ENCODE assay signal across 8 mouse cellular contexts in genomic region chr9:110953550-110954461, GRCm38 (mm10). TPM values are rescaled to one million over a fixed set of nuclear protein-coding genes. Genes with fewer than 3 reads are reported as not detected.
DNase-seq lines count a peak whose midpoint lies in the region; ATAC-seq and TF ChIP-seq lines count a peak whose summit lies in the region.

No protein-coding gene starts in this region.

- no peaks in the 10 kb centered on the region for H3K4me1 ChIP-seq in intestine, postnatal 0 days (replicated peaks; ENCODE audit: control insufficient read depth, insufficient read depth, low read length)

- 2% methylated on average over 44 of the region's 44 CpGs for WGBS in intestine, postnatal 0 days

- H3K27ac ChIP-seq in intestine, postnatal 0 days (ENCODE audit: low read depth, low read length), result no peak overlapping the region

- ATAC-seq in intestine, postnatal 0 days, result peak; percentile 28; the same call in 1 of the 2 replicates
- ATAC-seq in megakaryocyte-erythroid progenitor cell, adult 5-6 weeks (replicated peaks; ENCODE audit: low FRiP score, low TSS enrichment, poor library complexity, severe bottlenecking), result peak; percentile 49
- no peak for ATAC-seq in erythroid progenitor cell, adult 5-6 weeks (replicated peaks; ENCODE audit: low FRiP score, poor library complexity, severe bottlenecking)

- no peak overlapping the region for H3K9ac ChIP-seq in intestine, postnatal 0 days (ENCODE audit: low read depth, low read length)

- peak overlapping the region; percentile 44 for H3K4me3 ChIP-seq in intestine, postnatal 0 days (ENCODE audit: low read depth, low read length)

- intact Hi-C loops in left cerebral cortex, postnatal 36 days (cut with DNase I), result loop anchor here (5.0 kb wide), 1 partner anchor 237 kb away; no protein-coding TSS in a partner anchor

- H3K4me2 ChIP-seq in intestine, postnatal 0 days (replicated peaks; ENCODE audit: low read depth), result peak overlapping the region; percentile 85

- no peaks in the 10 kb centered on the region for H3K9me3 ChIP-seq in intestine, postnatal 0 days (ENCODE audit: control insufficient read depth)

- TF ChIP-seq CTCF in intestine, postnatal 0 days (IDR thresholded peaks at IDR 0.05; ENCODE audit: low read depth), result peak; percentile 76

- peak; percentile 84 for DNase-seq in adrenal gland, adult 2 months
- DNase-seq in embryo, embryonic 9.5 days (ENCODE audit: extremely low spot score), result peak; percentile 59
- DNase-seq in heart, adult 11 months, result peak; percentile 98
- DNase-seq in left cerebral cortex, postnatal 36 days (ENCODE audit: low spot score in 2 of 2), result peak; percentile 67 to 76
- DNase-seq in right cerebral cortex, postnatal 36 days (ENCODE audit: low spot score in 2 of 2), result peak; percentile 46 to 60

- no peaks in the 10 kb centered on the region for H3K36me3 ChIP-seq in intestine, postnatal 0 days (ENCODE audit: control insufficient read depth, insufficient read depth)

- peaks cover 9% of the 10 kb centered on the region; the same call in 1 of the 2 replicates for H3K27me3 ChIP-seq in intestine, postnatal 0 days (replicated peaks; ENCODE audit: control insufficient read depth, insufficient read depth, low read length)

RNA-seq across cellular contexts. Expression of gene Lrrc2, which starts 2.5 kb away (rescaled TPM):
- total RNA-seq in adrenal gland, adult 2 months (2021), result 10 to 100 TPM in 1 of 2 experiments, 1 to 10 TPM in 1; 8.0 to 18.5 TPM
- polyA plus RNA-seq in adrenal gland, adult 2 months (2012; rRNA removed), result 0.34 and 0.39 TPM in 2 replicates
- polyA plus RNA-seq in intestine, postnatal 0 days (2015; fragmentation: Nextera tagmentation; extraction: Ambion mirVana), result 0.23 and 0.46 TPM in 2 replicates
- total RNA-seq in left cerebral cortex, postnatal 36 days (2021), result under 1 TPM; 0.32 to 0.93 TPM
- 1.2 TPM in 1 of 2 replicates, not detected in the other for total RNA-seq in megakaryocyte-erythroid progenitor cell, adult 5-6 weeks (2014; fragmentation: Nextera tagmentation)
- 0.72 TPM in 1 of 2 replicates, not detected in the other for total RNA-seq in megakaryocyte-erythroid progenitor cell, adult 5-6 weeks (2017)
- total RNA-seq in erythroid progenitor cell, adult 5-6 weeks (2015; ENCODE audit: low replicate concordance), result 0.72 TPM in 1 of 2 replicates, not detected in the other
- not detected in 2 replicates for total RNA-seq in erythroid progenitor cell, adult 5-6 weeks (2017; ENCODE audit: low replicate concordance)

RNA-seq across cellular contexts. Expression of gene Tdgf1, which starts 7.8 kb away (rescaled TPM):
- total RNA-seq in adrenal gland, adult 2 months (2021), result not detected
- polyA plus RNA-seq in adrenal gland, adult 2 months (2012; rRNA removed), result not detected in 2 replicates
- polyA plus RNA-seq in intestine, postnatal 0 days (2015; fragmentation: Nextera tagmentation; extraction: Ambion mirVana), result 0.08 TPM in 1 of 2 replicates, not detected in the other
- total RNA-seq in left cerebral cortex, postnatal 36 days (2021), result under 1 TPM; 0.15 to 0.48 TPM
- not detected in 2 replicates for total RNA-seq in megakaryocyte-erythroid progenitor cell, adult 5-6 weeks (2014; fragmentation: Nextera tagmentation)
- not detected in 2 replicates for total RNA-seq in megakaryocyte-erythroid progenitor cell, adult 5-6 weeks (2017)
- total RNA-seq in erythroid progenitor cell, adult 5-6 weeks (2015; ENCODE audit: low replicate concordance), result not detected in 2 replicates
- not detected in 2 replicates for total RNA-seq in erythroid progenitor cell, adult 5-6 weeks (2017; ENCODE audit: low replicate concordance)

RNA-seq across cellular contexts. Expression of gene Rtp3, which starts 36.6 kb away (rescaled TPM):
- total RNA-seq in adrenal gland, adult 2 months (2021), result 1 to 10 TPM; 3.9 to 4.7 TPM
- 8.7 and 8.8 TPM in 2 replicates for polyA plus RNA-seq in adrenal gland, adult 2 months (2012; rRNA removed)
- 0.10 and 0.17 TPM in 2 replicates for polyA plus RNA-seq in intestine, postnatal 0 days (2015; fragmentation: Nextera tagmentation; extraction: Ambion mirVana)
- under 1 TPM in 1 of 2 experiments, not detected in 1; 0.64 TPM for total RNA-seq in left cerebral cortex, postnatal 36 days (2021)
- not detected in 2 replicates for total RNA-seq in megakaryocyte-erythroid progenitor cell, adult 5-6 weeks (2014; fragmentation: Nextera tagmentation)
- total RNA-seq in megakaryocyte-erythroid progenitor cell, adult 5-6 weeks (2017), result not detected in 2 replicates
- not detected in 2 replicates for total RNA-seq in erythroid progenitor cell, adult 5-6 weeks (2015; ENCODE audit: low replicate concordance)
- not detected in 2 replicates for total RNA-seq in erythroid progenitor cell, adult 5-6 weeks (2017; ENCODE audit: low replicate concordance)

RNA-seq across cellular contexts. Expression of gene Fam240a, which starts 37.1 kb away (rescaled TPM):
- total RNA-seq in adrenal gland, adult 2 months (2021), result not detected
- not detected in 2 replicates for polyA plus RNA-seq in adrenal gland, adult 2 months (2012; rRNA removed)
- not detected in 2 replicates for polyA plus RNA-seq in intestine, postnatal 0 days (2015; fragmentation: Nextera tagmentation; extraction: Ambion mirVana)
- not detected for total RNA-seq in left cerebral cortex, postnatal 36 days (2021)
- not detected in 2 replicates for total RNA-seq in megakaryocyte-erythroid progenitor cell, adult 5-6 weeks (2014; fragmentation: Nextera tagmentation)
- not detected in 2 replicates for total RNA-seq in megakaryocyte-erythroid progenitor cell, adult 5-6 weeks (2017)
- not detected in 2 replicates for total RNA-seq in erythroid progenitor cell, adult 5-6 weeks (2015; ENCODE audit: low replicate concordance)
- total RNA-seq in erythroid progenitor cell, adult 5-6 weeks (2017; ENCODE audit: low replicate concordance), result not detected in 2 replicates

Comparison
In these comparisons a context has a peak if more than half of its experiments do, and no peak if none do; other contexts are left out.
1. RNA of gene Lrrc2, which starts 2.5 kb away (total RNA-seq): 8.0 to 18.5 TPM in adrenal gland, adult 2 months; 0.72 to 1.2 TPM in megakaryocyte-erythroid progenitor cell, adult 5-6 weeks, 0.32 to 0.93 TPM in left cerebral cortex, postnatal 36 days and 0.72 TPM in erythroid progenitor cell, adult 5-6 weeks; every median in the first group is over 4 times any median in the second.
2. Peak in every context shown above with its lines, with median percentiles within 50 percentile points of each other: DNase-seq.